Mouse (Mus musculus): ENCODE data around the gene Gstm5.
"Not testable (repeated sequence)": the region's sequence is repeated elsewhere in the genome, so short reads cannot be mapped to it uniquely, and the experiment has no call there.

Gstm5 gene

GRCm38 (mm10) chr3:107895720-107896569 is at the start of gene Gstm5:
Gene Gstm5, plus strand, starts transcription at chr3:107895821.
- peak; percentile 85 for DNase-seq (ENCODE audit: low spot score)

- DNase-seq (ENCODE audit: low spot score) = no peak
Observed at GRCm38 (mm10) chr3:107846175-107846574, 49.4 kb upstream of the Gstm5 start.

GRCm38 (mm10) chr3:107846835-107847234 is 48.8 kb upstream of the Gstm5 start:
- no peak for DNase-seq (ENCODE audit: low spot score)

GRCm38 (mm10) chr3:107848126-107848525 is 47.5 kb upstream of the Gstm5 start:
- no peak for DNase-seq (ENCODE audit: low spot score)

- DNase-seq (ENCODE audit: low spot score) = no peak
Observed at GRCm38 (mm10) chr3:107849000-107849692, 46.5 kb upstream of the Gstm5 start.

GRCm38 (mm10) chr3:107849693-107850031 is 46.0 kb upstream of the Gstm5 start:
- DNase-seq (ENCODE audit: low spot score) = no peak

- peak; percentile 61 for DNase-seq (ENCODE audit: low spot score)
Observed at GRCm38 (mm10) chr3:107850418-107851031, 45.1 kb upstream of the Gstm5 start.

GRCm38 (mm10) chr3:107852786-107853185 is 42.8 kb upstream of the Gstm5 start:
- DNase-seq (ENCODE audit: low spot score) = no peak

GRCm38 (mm10) chr3:107853232-107854181 is 42.1 kb upstream of the Gstm5 start:
- DNase-seq (ENCODE audit: low spot score) = no peak

- no peak for DNase-seq (ENCODE audit: low spot score)
Observed at GRCm38 (mm10) chr3:107855368-107855767, 40.3 kb upstream of the Gstm5 start.

- no peak for DNase-seq (ENCODE audit: low spot score)
Observed at GRCm38 (mm10) chr3:107857646-107858045, 38.0 kb upstream of the Gstm5 start.

GRCm38 (mm10) chr3:107861483-107861882 is 34.1 kb upstream of the Gstm5 start:
- DNase-seq (ENCODE audit: low spot score) = not testable (repeated sequence)

- DNase-seq (ENCODE audit: low spot score) = no peak
Observed at GRCm38 (mm10) chr3:107862471-107862870, 33.1 kb upstream of the Gstm5 start.

GRCm38 (mm10) chr3:107863471-107863870 is 32.1 kb upstream of the Gstm5 start:
- DNase-seq (ENCODE audit: low spot score) = no peak

- DNase-seq (ENCODE audit: low spot score) = peak; percentile 89
Observed at GRCm38 (mm10) chr3:107863898-107864603, 31.6 kb upstream of the Gstm5 start.

GRCm38 (mm10) chr3:107865364-107866091 is 30.1 kb upstream of the Gstm5 start:
- DNase-seq (ENCODE audit: low spot score) = no peak

GRCm38 (mm10) chr3:107867086-107867485 is 28.5 kb upstream of the Gstm5 start:
- DNase-seq (ENCODE audit: low spot score) = peak; percentile 86

GRCm38 (mm10) chr3:107868452-107868851 is 27.2 kb upstream of the Gstm5 start:
- no peak for DNase-seq (ENCODE audit: low spot score)

GRCm38 (mm10) chr3:107869097-107869496 is 26.5 kb upstream of the Gstm5 start:
- no peak for DNase-seq (ENCODE audit: low spot score)

- no peak for DNase-seq (ENCODE audit: low spot score)
Observed at GRCm38 (mm10) chr3:107869925-107870324, 25.7 kb upstream of the Gstm5 start.

Data from urinary bladder, postnatal 14 days (tissue).